Mouse (Mus musculus) megakaryocyte progenitor cell, adult 5-6 weeks (primary cell): Measurements from ENCODE around the gene Comt. TPM values are rescaled to one million over a fixed set of nuclear protein-coding genes. Genes with fewer than 3 reads are reported as not detected.

Experiments used
- ATAC-seq: replicated peaks from 2 replicates; pipeline ENCODE4 v1.8.0; 2016; ENCODE audit warnings: mild to moderate bottlenecking, moderate TSS enrichment, inconsistent platforms; ENCODE audit not compliant: poor library complexity
- total RNA-seq, 2 experiments: library from RNA; stranded (forward) in 1 of 2; stranded (reverse) in 1 of 2; fragments of 157-497, 149-512 nt in 1 of 2; fragments of 200-1000 nt in 1 of 2; gene quantifications; 2 replicates each; pipeline versions ENCODE4 v1.2.3 to v1.2.4; 2015 to 2017

The Comt gene
- total RNA-seq, 2 experiments from 2014 or later: 47.1 to 55.1 TPM

- ATAC-seq: no peak
These were observed 35.5 kb downstream of the Comt start for GRCm38 (mm10) chr16:18391127-18391526.

GRCm38 (mm10) chr16:18390399-18390798 lies 36.3 kb downstream of the Comt start:
- ATAC-seq: no peak

- no peak for ATAC-seq
These were observed 37.8 kb downstream of the Comt start for GRCm38 (mm10) chr16:18388583-18389435.

- ATAC-seq: peak; percentile 62
These were observed 38.7 kb downstream of the Comt start for GRCm38 (mm10) chr16:18387704-18388582.

- ATAC-seq: no peak
These were observed 39.7 kb downstream of the Comt start for GRCm38 (mm10) chr16:18386972-18387371.

- ATAC-seq: no peak
These were observed 40.2 kb downstream of the Comt start for GRCm38 (mm10) chr16:18386451-18386850.

GRCm38 (mm10) chr16:18385411-18385810 lies 41.2 kb downstream of the Comt start:
- no peak for ATAC-seq

- ATAC-seq: no peak
These were observed 42.0 kb downstream of the Comt start for GRCm38 (mm10) chr16:18384659-18385058.

- no peak for ATAC-seq
These were observed 42.4 kb downstream of the Comt start for GRCm38 (mm10) chr16:18384211-18384610.

- no peak for ATAC-seq
These were observed 42.9 kb downstream of the Comt start for GRCm38 (mm10) chr16:18383756-18384155.

GRCm38 (mm10) chr16:18383045-18383726 lies 43.5 kb downstream of the Comt start:
- no peak for ATAC-seq

- ATAC-seq: no peak
These were observed 44.9 kb downstream of the Comt start for GRCm38 (mm10) chr16:18381621-18382258.

- ATAC-seq: no peak
These were observed 46.1 kb downstream of the Comt start for GRCm38 (mm10) chr16:18380495-18381063.

- no peak for ATAC-seq
These were observed 47.2 kb downstream of the Comt start for GRCm38 (mm10) chr16:18379338-18380001.

- no peak for ATAC-seq
These were observed 48.2 kb downstream of the Comt start for GRCm38 (mm10) chr16:18378489-18378888.

GRCm38 (mm10) chr16:18377203-18377602 lies 49.4 kb downstream of the Comt start:
- ATAC-seq: peak; percentile 29; the same call in 1 of the 2 replicates

- ATAC-seq: peak; percentile 39
These were observed 50.2 kb downstream of the Comt start for GRCm38 (mm10) chr16:18376297-18376954.

GRCm38 (mm10) chr16:18373632-18374031 lies 53.0 kb downstream of the Comt start:
- ATAC-seq: no peak

GRCm38 (mm10) chr16:18370197-18370596 lies 56.5 kb downstream of the Comt start:
- peak; percentile 66 for ATAC-seq
